Mouse (Mus musculus): ENCODE results near the gene Wasl. TPM values are rescaled to one million over a fixed set of nuclear protein-coding genes. Genes with fewer than 3 reads are reported as not detected.

Wasl gene
- total and polyA plus RNA-seq, 2 experiments from 2014 or later: 21.4 to 55.2 TPM

DNA sequence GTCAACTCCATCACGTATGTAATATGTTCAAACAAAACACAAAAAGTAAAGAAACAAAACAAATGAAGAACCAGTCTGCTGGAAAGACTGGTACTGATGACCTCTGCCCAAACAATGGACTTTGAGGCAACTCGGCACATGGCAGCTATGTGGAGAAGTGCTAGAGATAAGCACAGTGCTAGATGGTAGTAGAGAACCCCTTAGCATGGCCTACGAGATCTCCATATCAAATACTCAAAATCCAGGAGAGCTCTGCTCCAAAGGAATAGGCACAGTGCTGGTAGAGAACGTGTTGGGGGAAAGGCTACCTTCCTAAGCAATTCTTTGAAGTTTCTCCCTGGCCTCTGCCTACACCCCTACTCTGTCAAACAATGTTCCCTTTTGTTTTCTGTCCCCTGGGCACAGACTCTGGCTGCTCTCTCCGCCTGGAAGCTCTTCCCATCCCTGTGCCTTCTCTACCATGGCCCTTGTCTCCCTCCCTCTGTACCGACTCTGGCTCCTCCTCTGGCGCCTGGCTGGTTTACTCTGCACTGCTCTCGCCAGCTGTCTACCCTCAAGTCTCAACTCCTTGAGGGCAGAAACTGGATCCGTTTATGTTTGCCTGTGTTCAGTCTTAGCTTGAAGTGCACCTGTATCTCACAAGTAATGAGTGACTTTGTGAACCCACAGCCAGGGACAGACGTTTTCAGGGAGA, 73.1 kb downstream of the Wasl start:
- H3K4me1 ChIP-seq (ENCODE audit: insufficient read depth, low read length): no peaks in the 10 kb centered on the region
- no peaks in the 10 kb centered on the region for H3K9me3 ChIP-seq (ENCODE audit: low read length)
- H3K36me3 ChIP-seq (ENCODE audit: insufficient read depth, low read length): no peaks in the 10 kb centered on the region
- ATAC-seq (ENCODE audit: low FRiP score) (no peak), DNase-seq (ENCODE audit: low spot score) (no peak)
- no peak for TF ChIP-seq CTCF (IDR thresholded peaks at IDR 0.05)
- H3K4me2 ChIP-seq (ENCODE audit: low read depth, low read length, poor library complexity, severe bottlenecking): no peak overlapping the region
- no peak overlapping the region for H3K9ac ChIP-seq (replicated peaks; ENCODE audit: low read length, poor library complexity, severe bottlenecking)
- H3K27me3 ChIP-seq (ENCODE audit: insufficient read depth, low read length): no peaks in the 10 kb centered on the region
- no peak overlapping the region for H3K4me3 ChIP-seq (ENCODE audit: low read depth, low read length)
- 53% methylated on average over 10 of the region's 10 CpGs for WGBS
- no peak overlapping the region for H3K27ac ChIP-seq (ENCODE audit: low read depth, low read length)

DNA sequence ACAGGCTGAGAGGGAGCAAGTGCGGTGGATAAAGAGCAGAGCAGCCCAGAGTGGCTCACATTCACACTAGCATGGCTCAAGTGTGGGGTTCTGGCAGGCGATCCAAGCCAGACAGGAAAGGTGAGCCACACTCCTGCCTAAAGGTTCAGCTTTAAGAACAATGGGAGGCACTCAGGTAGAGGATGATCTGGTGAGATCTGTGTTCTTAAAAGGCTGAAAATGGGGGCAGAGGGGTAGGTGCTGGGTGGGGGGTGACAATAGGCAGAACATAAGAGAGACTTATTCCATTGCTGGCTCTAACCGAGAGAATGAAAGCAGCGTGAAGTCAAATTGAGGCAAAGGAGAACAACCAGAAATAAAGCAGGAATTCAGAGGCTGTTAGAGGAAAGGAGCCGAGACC, 74.5 kb downstream of the Wasl start:
- H3K4me1 ChIP-seq (ENCODE audit: insufficient read depth, low read length): no peaks in the 10 kb centered on the region
- no peak for DNase-seq (ENCODE audit: low spot score)
- no peak overlapping the region for H3K27ac ChIP-seq (ENCODE audit: low read depth, low read length)
- WGBS: 79% methylated on average over 5 of the region's 5 CpGs
- H3K4me3 ChIP-seq (ENCODE audit: low read depth, low read length): no peak overlapping the region
- no peak overlapping the region for H3K4me2 ChIP-seq (ENCODE audit: low read depth, low read length, poor library complexity, severe bottlenecking)
- TF ChIP-seq CTCF (IDR thresholded peaks at IDR 0.05): no peak
- H3K9ac ChIP-seq (replicated peaks; ENCODE audit: low read length, poor library complexity, severe bottlenecking): no peak overlapping the region
- H3K27me3 ChIP-seq (ENCODE audit: insufficient read depth, low read length): no peaks in the 10 kb centered on the region
- no peaks in the 10 kb centered on the region for H3K36me3 ChIP-seq (ENCODE audit: insufficient read depth, low read length)
- no peaks in the 10 kb centered on the region for H3K9me3 ChIP-seq (ENCODE audit: low read length)
- ATAC-seq (ENCODE audit: low FRiP score): no peak

DNA sequence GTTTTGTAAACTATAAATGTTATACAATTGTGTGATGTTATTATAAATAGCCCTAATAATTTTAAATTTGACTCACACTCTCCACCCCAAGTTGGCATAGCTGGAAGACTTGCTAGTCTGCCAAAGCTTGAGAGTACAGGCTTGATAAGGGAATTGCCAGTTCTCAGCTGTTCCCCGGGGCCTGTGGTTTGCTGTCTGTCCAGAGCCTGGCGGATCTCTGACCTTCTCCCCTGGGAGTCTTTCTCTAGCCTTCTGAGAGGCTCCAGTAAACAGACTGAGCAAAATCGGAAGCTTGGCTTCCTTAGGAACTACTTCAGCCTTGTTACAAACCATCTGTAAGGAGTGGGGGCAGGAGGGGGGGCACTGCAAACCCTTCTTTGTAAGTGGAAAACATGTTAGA, 77.9 kb downstream of the Wasl start:
- DNase-seq (ENCODE audit: low spot score) (peak; percentile 57), ATAC-seq (ENCODE audit: low FRiP score) (no peak)
- Histone ChIP-seq H3K9ac (replicated peaks; ENCODE audit: low read length, poor library complexity, severe bottlenecking) (no peak overlapping the region), H3K4me1 (ENCODE audit: insufficient read depth, low read length) (no peaks in the 10 kb centered on the region), H3K27ac (ENCODE audit: low read depth, low read length) (no peak overlapping the region), H3K27me3 (ENCODE audit: insufficient read depth, low read length) (no peaks in the 10 kb centered on the region), H3K4me2 (ENCODE audit: low read depth, low read length, poor library complexity, severe bottlenecking) (no peak overlapping the region), H3K36me3 (ENCODE audit: insufficient read depth, low read length) (no peaks in the 10 kb centered on the region), H3K4me3 (ENCODE audit: low read depth, low read length) (no peak overlapping the region), H3K9me3 (ENCODE audit: low read length) (no peaks in the 10 kb centered on the region)
- WGBS: 44% methylated on average over 3 of the region's 3 CpGs
- TF ChIP-seq CTCF (IDR thresholded peaks at IDR 0.05): no peak

DNA sequence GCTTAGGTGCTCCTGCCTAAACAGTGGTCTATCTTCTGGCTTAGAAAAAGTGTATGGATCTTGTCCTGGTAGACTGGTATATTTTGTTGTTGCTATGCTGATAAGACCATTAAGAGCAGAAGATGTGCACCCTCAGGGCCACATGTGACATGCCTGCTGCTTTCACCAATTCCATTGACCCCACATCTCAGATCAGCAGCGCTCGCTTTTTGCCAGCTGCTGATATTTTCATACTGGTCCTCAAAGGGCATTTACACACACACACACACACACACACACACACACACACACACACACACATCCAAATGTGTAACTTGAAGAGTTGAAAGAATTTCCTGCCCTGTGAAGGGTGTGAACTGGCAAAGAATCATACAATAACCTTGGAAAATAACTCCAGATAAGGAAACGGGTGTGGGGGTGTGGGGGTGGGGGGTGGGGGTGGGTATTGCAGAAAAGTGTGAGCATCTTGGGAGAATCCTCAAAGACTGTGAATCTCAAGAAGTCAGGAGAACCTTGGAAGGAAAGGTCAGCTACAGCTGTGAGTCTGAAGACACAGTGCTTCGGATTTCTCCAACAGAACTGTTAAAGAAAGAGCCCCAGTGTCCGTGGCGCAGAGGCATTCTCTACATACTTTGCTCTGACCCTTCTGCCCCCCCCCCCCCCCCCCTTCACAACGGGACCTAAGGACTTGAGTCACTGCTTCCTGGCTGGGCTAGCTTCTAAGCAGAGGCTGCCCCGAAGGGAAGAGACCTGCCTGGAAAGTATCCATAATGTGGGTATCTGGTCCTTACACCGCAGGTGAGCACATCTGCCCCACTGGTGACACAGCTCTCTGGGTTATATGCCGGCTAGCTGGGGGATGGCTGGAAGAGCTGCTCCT, 79.1 kb downstream of the Wasl start:
- no peak overlapping the region for H3K27ac ChIP-seq (ENCODE audit: low read depth, low read length)
- H3K4me3 ChIP-seq (ENCODE audit: low read depth, low read length): no peak overlapping the region
- DNase-seq (ENCODE audit: low spot score) (no peak), ATAC-seq (ENCODE audit: low FRiP score) (no peak)
- TF ChIP-seq CTCF (IDR thresholded peaks at IDR 0.05): no peak
- no peaks in the 10 kb centered on the region for H3K36me3 ChIP-seq (ENCODE audit: insufficient read depth, low read length)
- H3K4me2 ChIP-seq (ENCODE audit: low read depth, low read length, poor library complexity, severe bottlenecking): no peak overlapping the region
- no peaks in the 10 kb centered on the region for H3K9me3 ChIP-seq (ENCODE audit: low read length)
- WGBS: 65% methylated on average over 10 of the region's 10 CpGs
- no peaks in the 10 kb centered on the region for H3K4me1 ChIP-seq (ENCODE audit: insufficient read depth, low read length)
- no peak overlapping the region for H3K9ac ChIP-seq (replicated peaks; ENCODE audit: low read length, poor library complexity, severe bottlenecking)
- H3K27me3 ChIP-seq (ENCODE audit: insufficient read depth, low read length): no peaks in the 10 kb centered on the region

DNA sequence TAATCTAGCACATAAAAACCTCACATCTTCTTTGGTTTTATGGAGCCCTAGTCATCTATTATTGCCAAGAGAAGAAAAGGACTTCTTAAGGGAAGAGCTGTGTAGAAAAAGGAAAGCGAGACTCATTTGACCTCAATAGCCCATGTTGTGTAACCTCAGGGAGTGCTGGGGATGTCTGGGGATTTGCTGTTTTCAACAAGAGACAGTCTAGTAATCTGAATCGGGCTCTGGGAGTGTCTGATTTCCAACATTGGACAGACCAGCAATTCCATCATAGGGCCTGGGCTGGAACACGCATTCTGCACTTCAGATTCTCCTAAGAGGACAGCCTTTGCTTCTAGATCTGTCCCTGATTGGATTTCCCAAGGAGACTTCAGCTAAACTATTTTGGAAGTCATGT, 81.4 kb downstream of the Wasl start:
- ATAC-seq (ENCODE audit: low FRiP score) (no peak), DNase-seq (ENCODE audit: low spot score) (no peak)
- Histone ChIP-seq H3K4me2 (ENCODE audit: low read depth, low read length, poor library complexity, severe bottlenecking) (no peak overlapping the region), H3K9me3 (ENCODE audit: low read length) (no peaks in the 10 kb centered on the region), H3K27me3 (ENCODE audit: insufficient read depth, low read length) (no peaks in the 10 kb centered on the region), H3K27ac (ENCODE audit: low read depth, low read length) (no peak overlapping the region), H3K4me3 (ENCODE audit: low read depth, low read length) (no peak overlapping the region), H3K4me1 (ENCODE audit: insufficient read depth, low read length) (no peaks in the 10 kb centered on the region), H3K9ac (replicated peaks; ENCODE audit: low read length, poor library complexity, severe bottlenecking) (no peak overlapping the region), H3K36me3 (ENCODE audit: insufficient read depth, low read length) (no peaks in the 10 kb centered on the region)
- WGBS: 79% methylated on average over 3 of the region's 3 CpGs
- TF ChIP-seq CTCF (IDR thresholded peaks at IDR 0.05): no peak

DNA sequence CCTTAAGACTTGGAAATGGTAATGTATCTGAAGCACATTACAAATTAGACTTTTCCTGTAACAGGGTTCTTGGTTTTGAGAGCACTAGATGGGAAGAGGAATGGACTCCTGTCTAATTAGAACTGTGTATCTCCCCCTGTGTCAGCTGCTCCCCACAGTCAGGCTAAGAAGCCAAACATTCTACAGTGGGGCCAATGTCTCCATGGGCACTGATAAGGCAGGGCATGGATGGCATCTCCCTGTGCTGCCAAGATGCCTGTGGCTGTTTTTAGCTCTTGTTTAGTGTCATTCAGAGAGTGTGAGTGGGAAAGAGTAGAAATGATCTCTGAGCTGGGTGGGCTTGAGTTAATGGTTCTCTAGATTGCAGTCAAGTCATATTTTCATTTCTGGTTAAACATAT, 91.5 kb downstream of the Wasl start:
- no peaks in the 10 kb centered on the region for H3K9me3 ChIP-seq (ENCODE audit: low read length)
- H3K4me1 ChIP-seq (ENCODE audit: insufficient read depth, low read length): no peaks in the 10 kb centered on the region
- no peak for ATAC-seq (ENCODE audit: low FRiP score)
- H3K36me3 ChIP-seq (ENCODE audit: insufficient read depth, low read length): no peaks in the 10 kb centered on the region
- TF ChIP-seq CTCF (IDR thresholded peaks at IDR 0.05): no peak
- H3K9ac ChIP-seq (replicated peaks; ENCODE audit: low read length, poor library complexity, severe bottlenecking): no peak overlapping the region
- H3K27ac ChIP-seq (ENCODE audit: low read depth, low read length): no peak overlapping the region
- no peak overlapping the region for H3K4me2 ChIP-seq (ENCODE audit: low read depth, low read length, poor library complexity, severe bottlenecking)
- H3K4me3 ChIP-seq (ENCODE audit: low read depth, low read length): no peak overlapping the region
- no peaks in the 10 kb centered on the region for H3K27me3 ChIP-seq (ENCODE audit: insufficient read depth, low read length)
- DNase-seq (ENCODE audit: low spot score): no peak
